Mouse (Mus musculus) spleen, postnatal 36 days (tissue): ENCODE measurements around the gene Fam71f2.

Source experiments
- DNase-seq, 2 experiments: peaks; one replicate each; pipeline ENCODE4 v3.0.0; 2022; ENCODE audit warnings: low spot score in 2 of 2, mixed read lengths in 1 of 2

Fam71f2 gene

DNA sequence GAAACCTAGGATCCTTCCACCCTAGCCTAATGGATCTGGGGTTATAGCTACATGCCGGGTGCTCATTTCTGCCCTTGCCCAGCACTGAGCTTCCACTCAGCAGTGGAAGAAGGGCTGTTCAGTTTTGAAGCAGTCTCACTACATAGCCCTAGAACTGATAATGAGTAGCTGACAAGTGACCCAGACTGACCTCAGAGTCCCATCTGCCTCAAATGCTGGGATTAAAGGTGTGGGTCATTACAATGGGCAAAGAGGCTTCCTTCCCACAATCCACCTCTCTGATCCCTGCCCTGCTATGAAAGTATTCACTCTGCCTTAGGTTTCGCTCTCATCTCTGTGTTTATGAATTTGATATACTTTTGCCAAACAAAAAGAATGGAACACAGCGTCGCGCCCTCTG lies 2.6 kb upstream of the Fam71f2 start:
- DNase-seq = no peak

DNA sequence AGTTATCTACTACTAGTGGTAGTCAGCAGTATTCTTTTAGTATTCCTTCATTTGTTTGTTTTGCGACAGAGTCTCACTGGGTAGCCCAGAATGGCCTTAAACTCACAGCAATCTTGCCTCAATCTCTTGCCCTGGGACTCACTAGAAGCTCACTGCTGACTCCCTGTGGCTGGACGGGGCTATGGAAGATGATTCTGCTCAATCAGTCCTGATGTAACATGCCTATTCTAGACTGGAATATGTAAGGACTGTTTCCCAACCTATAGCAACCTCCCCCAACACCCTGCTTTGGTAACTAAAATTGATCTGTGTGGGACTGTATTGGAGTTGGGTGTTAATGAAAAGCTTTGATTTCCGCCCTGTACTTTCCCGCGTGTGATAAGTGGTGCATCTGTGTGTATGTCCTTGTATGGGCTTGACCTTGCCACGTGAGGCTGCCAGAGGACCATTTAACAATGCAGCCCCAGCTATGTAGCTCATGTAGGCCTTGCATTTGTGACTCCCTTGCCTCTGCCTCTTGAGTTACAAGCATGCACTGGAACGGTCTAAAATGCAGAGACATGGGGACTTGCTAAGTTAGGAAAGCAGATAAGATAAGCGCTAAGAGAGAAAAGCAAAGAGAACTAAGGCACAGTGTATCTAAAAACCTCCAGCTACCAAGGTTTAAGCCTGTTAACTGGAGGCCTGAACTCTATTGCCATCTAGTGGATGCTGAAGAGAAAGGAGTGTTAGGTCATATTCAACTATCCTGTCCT lies 703 bp upstream of the Fam71f2 start:
- peak; percentile 21 to 40 for DNase-seq

- no peak for DNase-seq
Observed at GRCm38 (mm10) chr6:29280671-29281070, 1.3 kb downstream of the Fam71f2 start.

DNA sequence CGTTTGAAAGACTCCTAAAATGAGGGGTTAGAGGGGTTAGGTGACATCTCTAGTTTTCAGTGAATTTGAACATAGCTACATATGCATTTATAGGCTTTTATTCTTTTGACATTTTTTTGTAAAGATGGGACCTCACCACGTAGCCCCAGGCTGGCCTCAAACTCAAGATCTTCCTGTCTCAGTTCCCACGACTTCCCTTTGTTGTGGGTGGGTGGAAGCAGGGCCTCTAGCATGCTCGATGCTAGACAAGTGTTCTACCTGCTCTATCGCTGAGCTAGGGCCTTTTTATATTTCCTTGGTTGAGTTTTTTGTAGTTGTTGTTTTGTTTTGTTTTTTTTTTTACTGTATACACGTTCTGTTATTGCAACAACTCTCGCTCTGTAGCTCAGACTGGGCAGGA lies 7.5 kb downstream of the Fam71f2 start:
- no peak for DNase-seq

- no peak for DNase-seq
Observed at GRCm38 (mm10) chr6:29287481-29287880, 8.1 kb downstream of the Fam71f2 start.

DNA sequence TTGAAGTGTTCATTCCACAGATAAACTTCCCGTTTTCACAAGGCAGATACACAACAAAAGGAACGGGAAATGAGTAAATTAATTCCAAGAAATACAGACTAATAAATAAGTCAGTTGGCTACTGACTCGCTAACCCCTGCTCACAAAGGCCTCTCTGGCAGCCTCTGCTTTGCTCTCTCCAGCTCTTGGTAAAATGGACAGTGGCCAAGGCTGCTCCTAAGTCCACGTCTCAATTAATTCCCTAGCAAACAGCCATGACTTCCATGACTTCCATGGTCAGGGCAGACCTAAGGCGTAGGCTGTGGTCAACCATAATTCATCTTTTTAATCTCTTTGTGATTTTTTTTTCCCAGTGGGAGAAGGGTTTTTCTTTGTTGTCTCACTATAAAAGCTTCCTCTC lies 8.6 kb downstream of the Fam71f2 start:
- DNase-seq = no peak

- no peak for DNase-seq
Observed at GRCm38 (mm10) chr6:29288651-29289050, 9.3 kb downstream of the Fam71f2 start.

- DNase-seq = no peak
Observed at GRCm38 (mm10) chr6:29299112-29299511, 19.7 kb downstream of the Fam71f2 start.

- no peak for DNase-seq
Observed at GRCm38 (mm10) chr6:29303251-29303650, 23.9 kb downstream of the Fam71f2 start.

DNA sequence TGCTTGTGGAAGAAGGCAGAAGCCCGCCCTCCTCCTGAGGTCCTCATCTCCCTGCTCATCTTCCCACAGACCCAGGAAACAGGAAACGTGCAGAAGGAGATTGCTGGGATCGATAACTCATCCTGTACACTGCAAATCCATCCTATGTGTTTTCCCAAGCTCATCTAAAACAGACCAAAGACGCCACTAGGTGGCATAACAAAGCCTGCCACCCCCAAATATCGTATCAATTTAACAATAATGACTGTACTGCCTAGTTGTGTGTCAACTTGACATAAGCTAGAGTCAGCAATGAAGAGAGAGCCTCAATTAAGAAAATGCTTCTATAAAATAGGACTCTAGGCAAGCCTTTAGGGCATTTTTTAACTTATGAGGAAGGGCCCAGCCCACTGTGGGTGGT lies 24.3 kb downstream of the Fam71f2 start:
- no peak for DNase-seq

DNA sequence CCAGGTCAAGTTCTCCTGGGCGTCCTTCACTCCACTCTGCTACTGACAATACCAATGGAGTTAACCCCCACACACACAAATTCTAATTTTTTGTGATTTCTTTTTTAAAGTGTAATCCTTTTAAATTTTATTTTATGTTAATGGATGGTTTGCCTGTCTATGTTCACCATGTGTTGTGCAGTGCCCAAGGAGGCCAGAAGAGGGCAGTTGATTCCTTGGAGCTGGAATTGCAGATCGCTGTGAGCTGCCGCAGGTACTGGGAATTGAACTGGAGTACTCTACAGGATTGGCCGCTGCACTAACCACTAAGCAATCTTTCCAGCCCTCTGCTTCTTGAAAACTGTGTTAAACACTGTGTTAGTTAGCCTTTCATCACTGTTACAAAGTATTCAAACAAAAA lies 26.1 kb downstream of the Fam71f2 start:
- DNase-seq = no peak

- no peak for DNase-seq
Observed at GRCm38 (mm10) chr6:29308846-29309605, 29.6 kb downstream of the Fam71f2 start.

- no peak for DNase-seq
Observed at GRCm38 (mm10) chr6:29313690-29314202, 34.4 kb downstream of the Fam71f2 start.

DNA sequence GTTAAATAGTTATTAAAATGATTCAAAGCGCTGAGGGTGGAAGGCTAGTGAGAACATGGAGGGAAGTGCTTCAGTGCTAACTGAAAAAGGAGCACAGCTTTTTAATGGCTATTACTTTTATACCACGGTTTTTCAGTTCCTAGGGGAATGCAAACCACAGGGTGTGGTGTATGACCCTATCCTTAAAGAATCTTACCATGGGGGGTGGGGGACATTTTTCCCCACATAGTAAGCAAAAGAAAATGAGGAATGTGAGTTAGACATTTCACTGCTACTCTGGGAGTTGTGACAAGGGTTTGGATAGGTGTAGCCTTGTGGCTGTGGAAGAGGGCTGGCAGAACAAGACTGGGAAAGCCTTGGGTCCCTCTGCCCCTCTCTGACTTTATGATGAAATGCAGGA lies 37.9 kb downstream of the Fam71f2 start:
- no peak for DNase-seq

GRCm38 (mm10) chr6:29317941-29318340 lies 38.5 kb downstream of the Fam71f2 start:
- DNase-seq = no peak

DNA sequence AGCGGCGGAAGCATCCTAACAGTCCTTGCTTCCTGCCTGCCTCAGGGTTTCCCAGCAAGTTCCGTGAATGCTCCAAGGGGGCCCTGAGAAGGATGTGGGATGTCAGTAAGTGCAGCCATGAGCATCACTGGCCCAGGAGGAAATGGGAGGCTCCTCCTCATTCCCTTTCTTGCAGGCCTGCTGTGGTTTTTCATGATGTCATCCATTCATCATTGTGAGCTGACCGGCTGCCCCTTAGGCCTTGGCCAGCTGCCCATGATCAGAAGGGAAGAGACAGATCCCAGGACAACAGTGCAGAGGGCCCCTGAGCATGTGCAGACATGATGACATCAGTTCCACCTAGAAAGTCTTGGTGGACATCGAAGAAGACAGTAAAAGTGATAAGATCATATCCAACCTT lies 39.5 kb downstream of the Fam71f2 start, which contains the start of gene Fam71f1:
TSS of gene Fam71f1 (plus strand) at position 262 of the 400 bp plus-strand sequence.
- DNase-seq = no peak

- DNase-seq = no peak
Observed at GRCm38 (mm10) chr6:29321586-29321985, 42.2 kb downstream of the Fam71f2 start.

DNA sequence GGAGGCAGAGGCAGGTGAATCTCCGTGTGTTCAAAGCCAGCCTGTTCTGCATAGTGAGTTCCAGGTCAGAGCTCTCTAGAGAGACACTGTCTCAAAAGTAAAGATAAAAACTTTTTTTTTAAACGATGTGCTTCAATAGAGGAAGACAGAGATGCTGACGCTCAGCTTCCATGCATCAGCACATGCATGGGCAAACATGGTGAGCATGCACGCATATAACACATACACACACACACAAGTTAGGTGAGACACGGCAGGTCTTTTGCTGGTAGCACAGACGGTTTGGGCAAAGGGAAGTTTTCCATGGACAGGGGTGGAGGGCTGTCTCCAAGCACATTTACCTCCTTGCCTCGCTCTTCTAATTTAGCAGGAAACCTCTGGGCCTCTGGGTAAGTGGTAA lies 42.8 kb downstream of the Fam71f2 start:
- no peak for DNase-seq

- DNase-seq = no peak
Observed at GRCm38 (mm10) chr6:29322735-29323134, 43.3 kb downstream of the Fam71f2 start.

DNA sequence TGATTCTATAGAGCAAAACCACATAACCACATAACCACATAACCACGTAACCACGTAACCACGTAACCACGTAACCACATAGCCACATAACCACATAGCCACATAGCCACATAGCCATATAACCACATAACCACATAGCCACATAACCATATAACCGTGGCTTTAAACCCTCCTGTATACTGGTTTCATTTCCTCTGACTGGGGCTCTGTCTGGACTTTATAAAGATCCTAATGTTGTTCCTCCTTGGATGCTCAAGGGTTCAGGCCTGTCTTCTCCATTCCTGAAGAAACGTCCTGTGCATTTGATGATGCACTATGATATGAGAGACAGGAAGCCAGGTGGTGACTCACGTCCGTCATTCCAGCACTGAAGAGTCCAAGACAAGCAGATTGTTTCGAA lies 47.6 kb downstream of the Fam71f2 start:
- no peak for DNase-seq

GRCm38 (mm10) chr6:29329514-29329913 lies 50.1 kb downstream of the Fam71f2 start:
- DNase-seq = no peak
